Mouse (Mus musculus): ENCODE data around the gene Nr2c2ap. TPM values are rescaled to one million over a fixed set of nuclear protein-coding genes. Genes with fewer than 3 reads are reported as not detected.

Gene Nr2c2ap
- polyA plus RNA-seq (2012; rRNA removed; ENCODE audit: low replicate concordance) = 11.8 and 12.8 TPM in 2 replicates

GRCm38 (mm10) chr8:70131166-70131883 lies at the start of gene Nr2c2ap:
TSS of gene Nr2c2ap (plus strand) at chr8:70131333.

DNA sequence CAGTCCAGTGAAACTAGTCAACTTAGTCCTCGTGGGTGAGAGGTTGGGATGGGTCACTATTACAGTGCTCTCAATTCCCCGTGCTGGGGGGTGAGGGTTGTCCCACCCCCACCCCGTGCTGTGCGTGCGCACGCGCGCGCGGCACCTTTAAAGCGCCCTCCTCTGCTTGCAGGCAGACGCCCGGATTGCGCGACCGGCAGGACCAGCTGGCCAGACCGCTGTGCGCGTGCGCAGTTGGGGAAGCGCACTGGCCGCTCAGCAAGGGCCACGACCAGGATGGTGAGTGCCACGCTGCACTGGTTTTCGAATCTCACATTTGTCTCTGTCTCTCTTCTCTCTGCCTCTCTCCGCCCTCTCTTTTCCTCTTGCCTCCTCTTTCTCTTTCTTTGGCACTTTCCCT lies 47.8 kb upstream of the Nr2c2ap start, which contains the start of gene Hapln4:
Gene Hapln4, plus strand, starts transcription at position 173 of the 400 bp plus-strand sequence.

DNA sequence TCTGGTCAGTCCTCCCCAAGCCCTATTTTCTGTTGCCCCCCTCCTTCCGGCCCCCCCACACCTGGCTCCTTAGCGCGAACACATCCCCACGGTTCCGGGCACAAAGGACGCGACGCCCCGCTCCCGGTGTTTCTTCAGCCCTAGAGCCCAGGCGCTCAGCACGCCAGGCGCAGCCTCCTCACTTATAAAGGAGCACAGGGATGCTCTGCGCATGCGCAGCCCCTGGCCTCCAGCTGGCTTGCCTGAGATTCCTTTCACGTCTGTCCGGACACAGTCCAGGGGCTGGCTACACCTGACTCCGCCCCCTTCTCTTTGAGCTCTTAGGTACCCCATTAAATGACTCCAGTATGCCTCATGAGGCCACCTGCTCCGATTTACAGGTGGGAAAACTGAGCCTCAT lies 10.5 kb upstream of the Nr2c2ap start, which contains the start of gene Ncan:
Gene Ncan, minus strand, starts transcription at position 207 of the 400 bp plus-strand sequence.

DNA sequence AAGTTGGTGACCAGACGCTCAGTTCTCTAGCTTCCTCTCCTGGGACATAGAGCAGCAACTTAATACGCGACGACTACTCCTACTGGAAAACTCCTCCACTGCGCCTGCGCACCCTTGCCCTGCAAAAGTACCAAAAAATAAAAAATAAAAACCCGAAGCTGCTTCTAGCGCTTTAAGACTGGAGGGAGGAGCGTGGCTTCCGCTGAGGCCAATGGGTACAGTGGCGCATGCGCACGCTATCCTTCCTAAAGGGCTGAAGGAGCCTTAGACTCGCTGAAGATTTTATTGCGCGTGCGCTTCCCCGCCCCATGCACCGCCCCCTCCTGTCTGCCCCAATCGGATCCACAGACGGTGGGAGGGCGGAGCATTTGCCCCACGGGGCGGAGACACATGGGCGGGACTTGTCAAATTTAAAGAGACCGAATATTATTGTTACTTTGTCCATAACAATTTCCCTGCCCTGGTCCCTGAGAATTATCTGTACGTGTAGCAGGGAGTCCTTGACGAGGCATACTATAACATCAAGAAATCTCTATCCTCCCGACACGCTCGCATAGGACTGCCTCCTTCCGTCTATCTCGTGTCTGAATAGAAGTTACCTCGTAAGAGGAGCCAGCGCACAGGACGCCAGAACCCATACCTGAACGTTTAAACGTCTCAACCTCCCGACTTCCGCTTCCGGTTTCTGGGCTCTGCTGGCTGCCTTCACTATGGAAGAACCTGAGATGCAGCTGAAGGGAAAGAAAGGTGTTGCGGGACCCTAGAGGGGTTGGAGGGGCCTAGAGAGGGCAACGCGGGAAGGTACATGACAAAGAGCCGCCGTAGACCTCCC lies 8.1 kb downstream of the Nr2c2ap start, which contains the start of the genes Rfxank, Borcs8 and Mef2b:
Gene Rfxank, minus strand, starts transcription at position 129 of the 832 bp plus-strand sequence.
Gene Borcs8, plus strand, starts transcription at position 474 of the 832 bp plus-strand sequence.
Gene Mef2b, plus strand, starts transcription at position 686 of the 832 bp plus-strand sequence.

DNA sequence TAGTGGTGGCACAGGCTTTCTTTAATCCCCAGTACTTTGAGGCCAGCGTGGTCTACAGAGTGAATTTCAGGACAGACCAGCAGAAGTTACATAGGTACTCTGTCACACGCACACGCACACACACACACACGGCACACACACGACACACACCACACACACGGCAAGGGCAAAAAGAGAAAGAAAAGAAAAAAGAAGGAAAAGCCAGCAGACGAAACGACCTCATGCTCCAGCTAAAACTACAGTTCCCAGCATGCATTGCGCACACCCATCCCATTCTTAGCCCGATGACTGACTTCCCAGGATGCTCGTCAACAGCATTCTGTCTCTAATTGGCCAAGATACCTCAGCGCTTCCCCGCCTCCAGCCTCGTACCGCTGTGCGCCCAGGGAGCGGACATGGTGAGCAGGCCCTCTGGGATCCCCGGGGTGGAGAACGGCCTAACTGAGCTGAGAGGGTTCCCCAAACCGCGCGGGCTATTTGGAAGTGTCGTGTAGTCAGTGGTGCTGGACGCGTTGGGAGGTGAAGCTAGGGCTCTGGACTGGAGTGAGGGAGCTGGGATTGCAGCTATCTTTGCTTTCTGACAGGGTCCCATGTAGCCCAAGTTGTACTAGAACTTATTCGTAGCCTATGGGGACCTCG lies 41.0 kb downstream of the Nr2c2ap start, which contains the start of gene Tmem161a:
Gene Tmem161a, plus strand, starts transcription at position 314 of the 639 bp plus-strand sequence.

Other genes starting within 250 kb of the Nr2c2ap start
- 0.17 and 0.31 TPM in 2 replicates for gene Cilp2, start 243.6 kb upstream of the Nr2c2ap start, polyA plus RNA-seq (2012; rRNA removed; ENCODE audit: low replicate concordance)
- 1.0 and 2.1 TPM in 2 replicates for gene Tssk6, start 229.1 kb upstream of the Nr2c2ap start, polyA plus RNA-seq (2012; rRNA removed; ENCODE audit: low replicate concordance)
- 129 and 145 TPM in 2 replicates for gene Ndufa13, start 228.8 kb upstream of the Nr2c2ap start, polyA plus RNA-seq (2012; rRNA removed; ENCODE audit: low replicate concordance)
- gene Yjefn3, start 228.6 kb upstream of the Nr2c2ap start, polyA plus RNA-seq (2012; rRNA removed; ENCODE audit: low replicate concordance) = 6.6 and 13.7 TPM in 2 replicates
- gene Gatad2a, start 134.9 kb upstream of the Nr2c2ap start, polyA plus RNA-seq (2012; rRNA removed; ENCODE audit: low replicate concordance) = 53.8 and 76.8 TPM in 2 replicates
- 88.8 and 102 TPM in 2 replicates for gene Mau2, start 88.6 kb upstream of the Nr2c2ap start, polyA plus RNA-seq (2012; rRNA removed; ENCODE audit: low replicate concordance)
- 8.4 and 9.6 TPM in 2 replicates for gene Sugp1, start 88.5 kb upstream of the Nr2c2ap start, polyA plus RNA-seq (2012; rRNA removed; ENCODE audit: low replicate concordance)
- gene Tm6sf2, start 58.4 kb upstream of the Nr2c2ap start, polyA plus RNA-seq (2012; rRNA removed; ENCODE audit: low replicate concordance) = 2.8 and 3.8 TPM in 2 replicates
- gene Hapln4, start 47.9 kb upstream of the Nr2c2ap start, polyA plus RNA-seq (2012; rRNA removed; ENCODE audit: low replicate concordance) = 0.31 and 0.65 TPM in 2 replicates
- 0.36 and 0.73 TPM in 2 replicates for gene Ncan, start 10.5 kb upstream of the Nr2c2ap start, polyA plus RNA-seq (2012; rRNA removed; ENCODE audit: low replicate concordance)
- 27.4 and 34.3 TPM in 2 replicates for gene Rfxank, start 7.8 kb downstream of the Nr2c2ap start, polyA plus RNA-seq (2012; rRNA removed; ENCODE audit: low replicate concordance)
- gene Borcs8, start 8.2 kb downstream of the Nr2c2ap start, polyA plus RNA-seq (2012; rRNA removed; ENCODE audit: low replicate concordance) = 98.4 and 104 TPM in 2 replicates
- 0.29 and 3.7 TPM in 2 replicates for gene Mef2b, start 8.4 kb downstream of the Nr2c2ap start, polyA plus RNA-seq (2012; rRNA removed; ENCODE audit: low replicate concordance)
- gene Tmem161a, start 41.0 kb downstream of the Nr2c2ap start, polyA plus RNA-seq (2012; rRNA removed; ENCODE audit: low replicate concordance) = 108 and 160 TPM in 2 replicates
- 37.9 and 68.3 TPM in 2 replicates for gene Slc25a42, start 81.0 kb downstream of the Nr2c2ap start, polyA plus RNA-seq (2012; rRNA removed; ENCODE audit: low replicate concordance)
- gene Sugp2, start 102.9 kb downstream of the Nr2c2ap start, polyA plus RNA-seq (2012; rRNA removed; ENCODE audit: low replicate concordance) = 35.9 and 45.8 TPM in 2 replicates
- gene Armc6, start 103.1 kb downstream of the Nr2c2ap start, polyA plus RNA-seq (2012; rRNA removed; ENCODE audit: low replicate concordance) = 16.3 and 19.1 TPM in 2 replicates
- gene Homer3, start 151.5 kb downstream of the Nr2c2ap start, polyA plus RNA-seq (2012; rRNA removed; ENCODE audit: low replicate concordance) = 28.4 and 42.3 TPM in 2 replicates
- 43.0 and 47.9 TPM in 2 replicates for gene Ddx49, start 171.2 kb downstream of the Nr2c2ap start, polyA plus RNA-seq (2012; rRNA removed; ENCODE audit: low replicate concordance)
- 262 and 364 TPM in 2 replicates for gene Cope, start 171.2 kb downstream of the Nr2c2ap start, polyA plus RNA-seq (2012; rRNA removed; ENCODE audit: low replicate concordance)
- gene Cers1, start 184.4 kb downstream of the Nr2c2ap start, polyA plus RNA-seq (2012; rRNA removed; ENCODE audit: low replicate concordance) = 1.1 and 8.3 TPM in 2 replicates
- gene Gdf1, start 198.5 kb downstream of the Nr2c2ap start, polyA plus RNA-seq (2012; rRNA removed; ENCODE audit: low replicate concordance) = 2.9 TPM in 1 of 2 replicates, not detected in the other
- 23.8 and 44.2 TPM in 2 replicates for gene Upf1, start 221.9 kb downstream of the Nr2c2ap start, polyA plus RNA-seq (2012; rRNA removed; ENCODE audit: low replicate concordance)
- 1.1 TPM in 2 replicates for gene Comp, start 242.2 kb downstream of the Nr2c2ap start, polyA plus RNA-seq (2012; rRNA removed; ENCODE audit: low replicate concordance)

Measured in mammary gland, adult 2 months (tissue).